Mouse (Mus musculus) cerebellum, adult 2 months (tissue): ENCODE measurements at regions not wholly inside any gene's neighbourhood (a gene's known extent, or its start where the extent isn't known, plus 50 kb on each side); places are given as distances from the start of the nearest gene placed in this dataset.

Source experiments
- CTCF ChIP-seq: fragments of 200-500 bp; IDR thresholded peaks from 2 replicates; pipeline ENCODE4 v1.5.1; 2011; ENCODE audit warnings: low read depth, mild to moderate bottlenecking, control low read depth, low read length, moderate library complexity, borderline replicate concordance; ENCODE audit not compliant: insufficient read depth
- POLR2A ChIP-seq: fragments of 200-500 bp; IDR thresholded peaks from 2 replicates; pipeline ENCODE4 v1.6.1; 2011; ENCODE audit warnings: low read length, control low read depth, borderline replicate concordance; ENCODE audit not compliant: insufficient read depth

- TF ChIP-seq POLR2A (no peak), CTCF (no peak)
These were observed 93.9 kb downstream of the Vegfa start for GRCm38 (mm10) chr17:45938284-45938683.
